Mouse (Mus musculus): ENCODE results near the gene Mcrip2. TPM values are rescaled to one million over a fixed set of nuclear protein-coding genes. Genes with fewer than 3 reads are reported as not detected.
A peak's percentile ranks its signal among the peaks of the same experiment; 100 is the strongest.

The Mcrip2 gene
- total RNA-seq (2014; rRNA removed) = 10.3 and 16.5 TPM in 2 replicates
- 32.5 and 37.1 TPM in 2 replicates for polyA plus RNA-seq (2015; fragmentation: Nextera tagmentation; extraction: Ambion mirVana)

DNA sequence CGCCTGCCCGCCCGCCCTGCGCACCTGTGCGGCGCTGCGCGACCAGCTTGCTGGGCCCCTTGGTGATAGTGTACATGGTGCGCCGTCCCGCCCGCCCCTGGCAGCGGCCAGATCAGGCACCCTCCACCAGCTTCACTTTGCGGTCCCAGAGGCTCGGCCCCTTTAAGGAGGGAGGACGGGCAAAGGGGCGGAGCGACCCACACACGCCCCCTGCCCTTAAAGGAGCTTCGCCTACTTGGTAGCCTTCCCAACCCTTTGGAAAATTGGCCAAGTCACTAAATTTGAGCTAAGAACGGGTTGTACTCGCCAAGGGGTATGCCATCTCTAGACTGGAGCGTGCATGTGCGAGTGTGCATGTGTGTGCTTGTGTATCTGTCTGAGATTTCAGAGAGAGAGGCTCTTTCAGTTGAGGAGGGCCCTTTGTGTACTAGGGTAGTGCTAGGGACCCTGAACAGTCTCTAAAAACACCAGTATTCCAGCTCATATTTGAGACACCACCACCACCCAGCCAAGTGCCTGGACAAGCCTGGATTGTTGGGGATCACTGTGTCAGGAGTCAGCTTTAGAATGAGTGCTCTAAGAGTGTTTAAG is at the start of gene Mcrip2:
TSS of gene Mcrip2 (minus strand) at position 164 of the 591 bp plus-strand sequence.
- ATAC-seq = peak; percentile 94
- peak within 1 kb of the TSS; percentile 59 for H3K4me3 ChIP-seq (ENCODE audit: low read depth, low read length)
- no peaks in the 10 kb centered on the region; the same call in 1 of the 2 replicates for H3K36me3 ChIP-seq (ENCODE audit: insufficient read depth)
- H3K4me2 ChIP-seq (ENCODE audit: low read depth) = peak within 1 kb of the TSS; percentile 92
- DNase-seq = peak; percentile 85
- H3K9ac ChIP-seq = peak within 1 kb of the TSS; percentile 57
- peak; percentile 34; the same call in 1 of the 2 replicates for TF ChIP-seq CTCF (IDR thresholded peaks at IDR 0.05; ENCODE audit: low read depth)
- 0 out of 2 replicates have a peak, but pooled peaks cover 4% of the 10 kb centered on the region for H3K4me1 ChIP-seq (ENCODE audit: insufficient read depth)
- H3K27me3 ChIP-seq (ENCODE audit: insufficient read depth, low read length) = no peaks in the 10 kb centered on the region
- WGBS = under 1% methylated on average over 24 of the region's 24 CpGs
- H3K9me3 ChIP-seq (ENCODE audit: low read length) = no peaks in the 10 kb centered on the region
- H3K27ac ChIP-seq (ENCODE audit: low read depth, low read length) = peak within 1 kb of the TSS; percentile 17

DNA sequence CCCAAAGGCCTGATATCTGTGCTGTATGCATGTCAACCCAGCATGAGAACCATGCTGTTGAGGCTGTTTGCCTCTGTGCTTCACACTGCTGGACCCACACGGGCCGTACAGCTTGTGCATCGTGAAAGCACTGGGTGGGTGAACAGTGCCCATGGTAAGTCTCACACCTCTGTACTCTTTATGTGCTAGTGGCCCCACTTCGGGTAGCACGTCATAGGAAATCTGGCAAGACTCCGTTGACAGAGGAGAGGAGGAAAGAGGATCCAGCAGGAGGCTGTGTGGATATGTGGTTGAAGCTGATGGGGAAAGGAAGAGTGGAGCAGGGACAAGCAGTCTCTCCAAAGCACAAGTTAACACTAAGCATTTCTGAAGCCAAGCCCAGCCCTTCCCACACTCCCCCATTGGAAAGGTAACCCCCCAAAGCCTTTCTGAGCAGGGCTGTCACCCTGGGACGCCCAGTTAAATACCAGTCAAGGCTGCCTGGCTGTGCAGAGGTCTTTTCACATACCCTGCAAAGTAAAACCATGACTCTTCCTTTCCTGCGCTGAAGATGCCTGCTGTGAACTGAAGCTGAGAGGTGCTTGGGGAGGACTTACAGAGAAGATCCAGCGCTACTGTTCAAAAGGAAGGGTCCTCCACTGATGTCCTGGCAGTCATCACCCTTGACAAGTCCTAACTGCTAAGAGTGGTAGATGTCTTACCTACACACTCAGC is 49.6 kb upstream of the Mcrip2 start:
- H3K27ac ChIP-seq (ENCODE audit: low read depth, low read length) = no peak overlapping the region

DNA sequence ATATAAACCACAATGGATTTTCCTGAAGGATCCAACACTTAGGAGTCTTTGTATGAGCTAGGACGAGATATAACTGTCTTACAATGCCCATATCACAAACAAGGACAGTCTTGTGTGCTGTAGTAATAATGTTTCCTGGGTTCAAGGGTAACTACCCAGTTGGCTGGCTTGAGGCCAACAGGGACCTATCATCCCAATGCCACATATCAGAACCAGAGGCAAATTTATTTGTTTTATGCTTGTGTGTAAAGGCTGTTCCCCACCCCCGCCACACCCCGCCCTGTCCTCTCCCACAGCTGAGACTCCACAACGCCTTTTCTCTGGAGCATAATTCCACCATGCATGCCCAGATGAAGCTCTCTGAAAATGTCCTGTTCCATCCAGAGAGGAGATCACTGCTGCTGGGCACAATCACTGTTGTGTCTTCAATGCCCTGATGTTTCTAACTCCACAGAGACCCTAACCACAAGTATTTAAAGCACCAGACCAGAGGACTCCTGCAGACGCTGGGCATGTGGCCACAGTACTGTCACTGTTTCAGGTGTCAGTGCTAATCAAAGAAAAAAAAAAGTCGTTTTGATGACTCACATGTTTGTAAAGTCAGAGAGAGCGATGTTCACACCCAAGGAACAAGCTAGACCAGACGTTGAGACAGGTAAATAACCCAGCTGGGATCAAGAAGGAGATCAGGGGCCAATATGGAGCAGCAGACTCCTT is 48.5 kb upstream of the Mcrip2 start:
- Histone ChIP-seq H3K9me3 (ENCODE audit: low read length) (no peaks in the 10 kb centered on the region), H3K27me3 (ENCODE audit: insufficient read depth, low read length) (no peaks in the 10 kb centered on the region), H3K27ac (ENCODE audit: low read depth, low read length) (no peak overlapping the region), H3K4me1 (ENCODE audit: insufficient read depth) (peaks cover 18% of the 10 kb centered on the region; the same call in 1 of the 2 replicates), H3K36me3 (ENCODE audit: insufficient read depth) (0 out of 2 replicates have a peak, but pooled peaks cover 5% of the 10 kb centered on the region), H3K9ac (no peak overlapping the region), H3K4me3 (ENCODE audit: low read depth, low read length) (no peak overlapping the region), H3K4me2 (ENCODE audit: low read depth) (no peak overlapping the region)
- WGBS = 86% methylated on average over 8 of the region's 8 CpGs
- ATAC-seq (no peak), DNase-seq (no peak)
- no peak for TF ChIP-seq CTCF (IDR thresholded peaks at IDR 0.05; ENCODE audit: low read depth)

More for the DNA sequence above, 49.6 kb upstream of the Mcrip2 start:
- Histone ChIP-seq H3K36me3 (ENCODE audit: insufficient read depth) (0 out of 2 replicates have a peak, but pooled peaks cover 5% of the 10 kb centered on the region), H3K9ac (peak overlapping the region; percentile 81), H3K4me2 (ENCODE audit: low read depth) (peak overlapping the region; percentile 81), H3K27me3 (ENCODE audit: insufficient read depth, low read length) (no peaks in the 10 kb centered on the region), H3K4me1 (ENCODE audit: insufficient read depth) (peaks cover 18% of the 10 kb centered on the region; the same call in 1 of the 2 replicates), H3K4me3 (ENCODE audit: low read depth, low read length) (peak overlapping the region; percentile 88), H3K9me3 (ENCODE audit: low read length) (no peaks in the 10 kb centered on the region)
- TF ChIP-seq CTCF (IDR thresholded peaks at IDR 0.05; ENCODE audit: low read depth) = no peak
- WGBS = 87% methylated on average over 9 of the region's 9 CpGs
- DNase-seq (no peak), ATAC-seq (no peak)

DNA sequence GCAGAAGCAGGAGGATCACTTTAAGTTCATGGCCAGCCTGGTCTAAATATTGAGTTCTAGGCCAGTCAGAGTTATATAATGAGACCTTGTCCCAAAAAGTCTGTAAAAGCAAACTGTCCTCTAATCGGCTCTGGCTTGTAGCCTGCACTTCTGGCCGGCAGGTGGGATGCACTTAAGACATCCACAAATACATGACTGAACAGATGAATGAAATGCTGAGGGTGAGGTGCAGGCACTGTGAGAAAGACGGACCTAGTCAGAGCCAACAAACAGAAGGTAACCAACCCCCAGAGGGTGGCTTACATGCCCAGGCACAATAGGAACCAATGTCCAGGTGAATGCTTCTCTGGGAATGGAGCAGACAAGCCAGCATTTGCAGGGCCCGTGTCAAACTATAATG is 45.7 kb upstream of the Mcrip2 start:
- WGBS = 87% methylated on average over 4 of the region's 4 CpGs
- H3K36me3 ChIP-seq (ENCODE audit: insufficient read depth) = 0 out of 2 replicates have a peak, but pooled peaks cover 5% of the 10 kb centered on the region
- peaks cover 15% of the 10 kb centered on the region; the same call in 1 of the 2 replicates for H3K4me1 ChIP-seq (ENCODE audit: insufficient read depth)
- no peak overlapping the region for H3K9ac ChIP-seq
- ATAC-seq = no peak
- no peaks in the 10 kb centered on the region for H3K27me3 ChIP-seq (ENCODE audit: insufficient read depth, low read length)
- H3K4me3 ChIP-seq (ENCODE audit: low read depth, low read length) = no peak overlapping the region
- TF ChIP-seq CTCF (IDR thresholded peaks at IDR 0.05; ENCODE audit: low read depth) = no peak
- no peaks in the 10 kb centered on the region for H3K9me3 ChIP-seq (ENCODE audit: low read length)
- DNase-seq = no peak
- no peak overlapping the region for H3K4me2 ChIP-seq (ENCODE audit: low read depth)
- no peak overlapping the region for H3K27ac ChIP-seq (ENCODE audit: low read depth, low read length)

DNA sequence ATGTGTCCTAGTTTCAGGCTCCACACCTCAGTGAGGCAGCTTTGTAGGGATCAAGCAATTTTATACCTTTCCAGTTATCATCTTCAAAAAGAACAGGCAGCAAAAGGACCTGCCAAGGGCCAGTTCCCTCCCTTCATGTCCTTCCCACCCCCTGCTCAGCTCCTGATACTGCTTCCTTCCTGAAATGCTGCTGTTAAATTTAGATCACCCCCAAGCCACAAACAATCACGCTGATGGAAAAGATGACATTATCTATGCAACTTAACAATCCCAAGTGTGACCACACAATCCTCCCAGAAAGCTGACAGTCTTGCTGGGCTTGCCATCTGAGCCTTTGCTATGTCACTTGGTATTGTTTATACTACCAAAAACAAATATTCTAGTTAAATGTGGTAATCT is 45.3 kb upstream of the Mcrip2 start:
- 86% methylated on average over 1 of the region's 1 CpGs for WGBS
- TF ChIP-seq CTCF (IDR thresholded peaks at IDR 0.05; ENCODE audit: low read depth) = no peak
- ATAC-seq (no peak), DNase-seq (no peak)
- H3K36me3 ChIP-seq (ENCODE audit: insufficient read depth) = 0 out of 2 replicates have a peak, but pooled peaks cover 5% of the 10 kb centered on the region
- no peak overlapping the region for H3K27ac ChIP-seq (ENCODE audit: low read depth, low read length)
- no peak overlapping the region for H3K9ac ChIP-seq
- H3K4me3 ChIP-seq (ENCODE audit: low read depth, low read length) = no peak overlapping the region
- no peak overlapping the region for H3K4me2 ChIP-seq (ENCODE audit: low read depth)
- H3K9me3 ChIP-seq (ENCODE audit: low read length) = no peaks in the 10 kb centered on the region
- peaks cover 15% of the 10 kb centered on the region; the same call in 1 of the 2 replicates for H3K4me1 ChIP-seq (ENCODE audit: insufficient read depth)
- H3K27me3 ChIP-seq (ENCODE audit: insufficient read depth, low read length) = no peaks in the 10 kb centered on the region

DNA sequence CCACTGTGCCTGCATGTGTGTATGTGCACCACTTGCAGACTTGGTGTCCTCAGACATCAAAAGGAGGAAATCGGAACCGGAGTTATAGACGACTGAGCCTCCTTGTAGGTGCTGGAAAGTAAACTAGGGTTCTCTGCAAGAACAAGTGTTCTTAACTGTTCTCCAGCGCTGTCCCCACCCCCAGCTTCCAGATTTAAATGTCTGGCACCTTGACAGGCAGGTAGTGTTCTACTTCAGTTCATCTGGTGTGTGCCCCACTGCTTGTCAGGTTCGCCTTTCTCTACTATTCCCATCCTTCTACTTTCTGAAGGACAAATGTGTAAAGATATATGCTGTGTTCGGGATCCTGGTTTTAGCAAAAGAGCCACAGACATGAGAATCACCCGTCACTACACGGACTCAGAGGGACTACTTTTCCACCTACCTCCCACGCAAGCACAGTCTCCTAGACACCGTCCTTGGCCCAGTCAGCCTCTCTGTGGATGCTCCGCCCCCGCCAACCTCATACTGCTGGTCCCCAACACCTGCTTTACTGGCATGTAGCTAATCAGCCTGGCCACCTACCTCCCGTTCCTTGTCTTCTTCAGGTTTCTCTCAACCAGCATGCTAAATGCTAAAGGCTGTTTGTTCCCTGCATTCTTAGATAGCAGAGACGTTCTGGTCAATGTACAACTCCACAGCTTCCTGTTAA is 44.8 kb upstream of the Mcrip2 start:
- H3K36me3 ChIP-seq (ENCODE audit: insufficient read depth) = 0 out of 2 replicates have a peak, but pooled peaks cover 5% of the 10 kb centered on the region
- H3K9ac ChIP-seq = no peak overlapping the region
- DNase-seq (no peak), ATAC-seq (no peak)
- no peaks in the 10 kb centered on the region for H3K9me3 ChIP-seq (ENCODE audit: low read length)
- H3K27me3 ChIP-seq (ENCODE audit: insufficient read depth, low read length) = no peaks in the 10 kb centered on the region
- 89% methylated on average over 14 of the region's 14 CpGs for WGBS
- peaks cover 10% of the 10 kb centered on the region; the same call in 1 of the 2 replicates for H3K4me1 ChIP-seq (ENCODE audit: insufficient read depth)
- no peak overlapping the region for H3K4me3 ChIP-seq (ENCODE audit: low read depth, low read length)
- no peak for TF ChIP-seq CTCF (IDR thresholded peaks at IDR 0.05; ENCODE audit: low read depth)
- H3K27ac ChIP-seq (ENCODE audit: low read depth, low read length) = no peak overlapping the region
- H3K4me2 ChIP-seq (ENCODE audit: low read depth) = no peak overlapping the region
